Mouse (Mus musculus) liver, postnatal 0 days (tissue): ENCODE measurements around the gene Pitpnm1.

Experiments
- CTCF ChIP-seq: sonication (generic); IDR thresholded peaks from 2 replicates; pipeline ENCODE4 v1.5.1; 2016; ENCODE audit warnings: antibody characterized with exemption, low read depth
- EP300 ChIP-seq: IDR thresholded peaks from 2 replicates; pipeline ENCODE4 v1.6.1; 2016; ENCODE audit warnings: antibody characterized with exemption, low read depth, mild to moderate bottlenecking

DNA sequence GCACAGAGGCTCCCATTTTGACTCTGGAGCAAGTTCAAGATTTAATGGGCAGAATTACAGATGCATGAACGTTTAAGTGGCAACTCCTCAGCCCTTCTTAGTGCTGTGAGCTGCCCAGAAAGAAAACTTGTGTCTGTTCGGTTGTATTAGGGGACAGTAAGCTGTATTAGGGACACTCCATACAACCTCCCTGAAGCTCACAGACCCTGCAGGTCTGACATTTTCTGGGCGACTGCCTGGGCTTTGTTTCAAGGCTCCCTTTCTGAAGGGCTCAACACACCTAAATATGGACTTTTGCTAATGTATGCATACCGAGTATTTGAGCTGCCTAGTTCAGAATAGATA lies 63.7 kb downstream of the Pitpnm1 start:
- TF ChIP-seq CTCF (no peak), EP300 (no peak)
